Mouse (Mus musculus) ES-Bruce4 (cell line): ENCODE measurements at regions not wholly inside any gene's neighbourhood (a gene's known extent, or its start where the extent isn't known, plus 50 kb on each side); places are given as distances from the start of the nearest gene placed in this dataset.

Experiments used
- H3K27ac ChIP-seq: 2 replicates; pipeline ENCODE4 v1.5.1; 2012; ENCODE audit warnings: low read length, inconsistent platforms; ENCODE audit not compliant: insufficient read depth
- H3K27me3 ChIP-seq: 2 replicates; pipeline ENCODE4 v1.6.1; 2012; ENCODE audit warnings: mild to moderate bottlenecking, low read length, inconsistent platforms; ENCODE audit not compliant: control insufficient read depth, poor library complexity, insufficient read depth, severe bottlenecking
- H3K36me3 ChIP-seq: 2 replicates; pipeline ENCODE4 v1.6.1; 2012; ENCODE audit warnings: inconsistent platforms, mild to moderate bottlenecking, low read length, moderate library complexity; ENCODE audit not compliant: control insufficient read depth, poor library complexity, insufficient read depth, severe bottlenecking
- H3K4me1 ChIP-seq: one replicate; pipeline ENCODE4 v1.8.1; 2011; ENCODE audit warnings: low read length; ENCODE audit not compliant: control insufficient read depth, insufficient read depth
- H3K4me3 ChIP-seq: 2 replicates; pipeline ENCODE4 v1.5.1; 2011; ENCODE audit warnings: low read depth, mild to moderate bottlenecking, low read length
- H3K9ac ChIP-seq: 2 replicates; pipeline ENCODE4 v1.6.1; 2012; ENCODE audit warnings: low read depth, mild to moderate bottlenecking, inconsistent platforms; ENCODE audit not compliant: poor library complexity, severe bottlenecking
- H3K9me3 ChIP-seq: replicated peaks from 2 replicates; pipeline ENCODE4 v1.6.1; 2012; ENCODE audit warnings: mild to moderate bottlenecking, low read length, inconsistent platforms; ENCODE audit not compliant: control insufficient read depth, poor library complexity, insufficient read depth, severe bottlenecking
- CTCF ChIP-seq: IDR thresholded peaks from one replicate; pipeline ENCODE4 v1.8.1; 2011; ENCODE audit warnings: low read depth, low read length
- EP300 ChIP-seq: IDR thresholded peaks from 2 replicates; pipeline ENCODE4 v1.6.1; 2011; ENCODE audit warnings: low read depth, low read length; ENCODE audit not compliant: insufficient read depth
- POLR2A ChIP-seq: IDR thresholded peaks from one replicate; pipeline ENCODE4 v1.8.1; 2011; ENCODE audit warnings: low read length; ENCODE audit not compliant: insufficient read depth

DNA sequence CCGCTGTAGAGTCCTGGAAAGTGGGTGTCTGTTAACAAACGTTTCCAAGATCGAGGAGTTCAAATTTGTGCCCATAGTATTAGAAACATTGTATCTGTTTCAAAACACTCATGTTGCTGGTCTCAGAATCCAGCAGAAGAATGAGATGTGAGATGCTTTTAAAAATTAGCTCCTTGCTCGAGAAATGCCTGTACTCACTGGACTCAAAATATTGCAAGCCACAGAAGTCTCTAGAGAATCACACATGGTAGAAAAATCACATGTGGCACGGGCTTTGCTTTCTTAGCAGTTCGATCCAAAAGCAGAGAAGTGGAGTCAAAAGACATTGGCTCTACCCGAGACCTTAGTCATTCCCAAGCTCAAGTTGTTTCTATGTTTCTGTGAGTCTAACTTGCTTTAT, 67.0 kb upstream of the Cpsf6 start:
- no peak overlapping the region for H3K27ac ChIP-seq
- no peaks in the 10 kb centered on the region for H3K36me3 ChIP-seq
- no peaks in the 10 kb centered on the region for H3K9me3 ChIP-seq
- no peaks in the 10 kb centered on the region for H3K27me3 ChIP-seq
- no peak overlapping the region for H3K9ac ChIP-seq
- TF ChIP-seq EP300: no peak
- TF ChIP-seq POLR2A: no peak
- no peak overlapping the region for H3K4me3 ChIP-seq
- H3K4me1 ChIP-seq: no peaks in the 10 kb centered on the region

GRCm38 (mm10) chr10:117445801-117446490, 66.1 kb upstream of the Cpsf6 start:
- H3K9me3 ChIP-seq: no peaks in the 10 kb centered on the region
- no peak overlapping the region for H3K27ac ChIP-seq
- H3K9ac ChIP-seq: no peak overlapping the region
- H3K36me3 ChIP-seq: no peaks in the 10 kb centered on the region
- no peaks in the 10 kb centered on the region for H3K4me1 ChIP-seq
- no peaks in the 10 kb centered on the region for H3K27me3 ChIP-seq
- TF ChIP-seq EP300 (no peak), POLR2A (no peak), CTCF (no peak)
- H3K4me3 ChIP-seq: no peak overlapping the region

- no peaks in the 10 kb centered on the region for H3K36me3 ChIP-seq
- no peaks in the 10 kb centered on the region for H3K27me3 ChIP-seq
- no peak overlapping the region for H3K27ac ChIP-seq
- TF ChIP-seq EP300 (no peak), POLR2A (no peak), CTCF (no peak)
- H3K4me3 ChIP-seq: no peak overlapping the region
- no peaks in the 10 kb centered on the region for H3K9me3 ChIP-seq
- H3K4me1 ChIP-seq: no peaks in the 10 kb centered on the region
- no peak overlapping the region for H3K9ac ChIP-seq
These were observed 65.5 kb upstream of the Cpsf6 start for GRCm38 (mm10) chr10:117445181-117445790.

DNA sequence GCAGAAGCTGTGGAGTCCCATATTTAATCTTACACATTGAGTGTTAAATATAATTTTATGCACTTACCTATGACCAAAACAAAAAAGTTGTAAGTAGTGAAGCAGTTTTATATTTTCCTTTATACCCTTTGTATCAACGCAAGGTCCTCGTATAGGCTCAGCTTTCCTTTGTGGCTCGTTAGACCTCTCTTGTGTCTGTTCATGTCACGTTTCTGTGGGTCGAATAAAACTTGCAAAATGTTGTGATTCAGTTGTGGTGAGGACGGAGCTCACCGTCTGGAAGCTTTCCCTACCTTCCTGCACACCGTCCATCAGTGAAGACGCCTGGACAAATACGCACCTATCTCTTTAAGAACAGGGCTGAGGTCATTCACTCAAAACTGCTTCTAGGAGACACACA, 64.9 kb upstream of the Cpsf6 start:
- TF ChIP-seq EP300: no peak
- no peak overlapping the region for H3K4me3 ChIP-seq
- no peak overlapping the region for H3K9ac ChIP-seq
- no peaks in the 10 kb centered on the region for H3K27me3 ChIP-seq
- H3K4me1 ChIP-seq: no peaks in the 10 kb centered on the region
- no peaks in the 10 kb centered on the region for H3K36me3 ChIP-seq
- no peak overlapping the region for H3K27ac ChIP-seq
- no peaks in the 10 kb centered on the region for H3K9me3 ChIP-seq

DNA sequence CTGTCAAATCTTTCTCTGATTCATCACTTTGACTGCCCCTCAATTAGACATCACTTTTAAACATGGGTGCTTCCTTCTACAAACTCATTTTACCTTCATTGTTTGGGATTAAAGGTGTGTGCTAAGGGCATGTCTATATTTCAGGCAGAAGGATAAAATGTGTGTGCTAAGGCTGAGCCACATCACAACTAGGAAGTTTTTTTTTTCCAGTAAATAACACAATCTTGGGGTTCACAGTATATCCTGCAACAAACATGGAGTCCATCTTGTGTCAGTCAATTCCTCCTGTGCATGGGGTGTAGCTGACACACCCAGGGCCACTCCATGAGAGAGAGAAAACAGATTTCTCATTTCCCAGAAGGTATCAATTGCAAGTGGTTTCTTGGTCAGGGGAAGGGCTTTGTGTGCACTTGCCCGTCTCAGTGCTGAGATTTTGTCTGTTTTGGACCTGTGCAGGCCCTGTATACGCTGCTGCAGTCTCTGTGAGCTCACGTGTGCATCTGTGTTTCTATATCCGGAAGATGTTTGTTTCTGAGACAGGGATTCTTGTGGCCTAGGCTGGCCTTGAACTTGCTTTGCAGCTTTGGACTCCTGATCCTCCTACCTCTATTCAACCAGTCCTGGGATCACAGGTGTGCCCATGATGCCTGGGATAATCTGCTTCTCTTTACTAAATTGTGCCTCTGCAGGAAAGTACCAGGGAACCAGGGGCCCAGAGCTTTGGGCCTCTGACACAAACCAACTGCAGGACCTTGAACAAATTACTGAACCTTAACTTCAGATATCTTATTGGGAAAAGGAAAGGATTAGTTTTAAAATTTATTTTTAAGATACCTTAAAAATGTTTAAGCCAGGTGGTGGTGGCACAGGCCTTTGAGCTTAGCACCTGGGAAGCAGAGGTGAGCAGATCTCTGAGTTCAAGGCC, 63.9 kb upstream of the Cpsf6 start:
- H3K36me3 ChIP-seq: no peaks in the 10 kb centered on the region
- H3K4me3 ChIP-seq: no peak overlapping the region
- no peak overlapping the region for H3K27ac ChIP-seq
- H3K9me3 ChIP-seq: no peaks in the 10 kb centered on the region
- no peaks in the 10 kb centered on the region for H3K4me1 ChIP-seq
- H3K9ac ChIP-seq: no peak overlapping the region
- TF ChIP-seq EP300 (no peak), CTCF (no peak), POLR2A (no peak)
- H3K27me3 ChIP-seq: no peaks in the 10 kb centered on the region
